Mouse (Mus musculus): Measurements from ENCODE around the gene Nrl.

DNA sequence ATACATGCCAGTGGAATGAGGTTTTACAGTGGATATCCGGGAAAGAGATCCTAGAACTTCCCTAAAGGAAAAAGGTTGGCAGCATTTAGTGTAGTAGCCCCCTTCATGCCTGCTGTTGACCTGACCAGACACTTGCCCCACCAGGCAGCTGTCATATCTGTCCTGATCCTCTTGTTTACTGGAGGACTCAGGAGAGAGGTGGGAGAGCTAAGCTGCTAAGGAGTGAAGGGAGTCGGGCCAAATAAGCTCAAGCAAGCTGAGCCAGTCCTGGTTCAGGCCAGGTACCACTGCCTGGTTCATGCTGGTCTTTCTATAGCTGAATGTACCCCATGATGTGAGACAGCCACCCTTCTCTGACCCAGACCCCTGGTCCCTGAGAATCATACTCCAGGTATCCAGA, 1.9 kb upstream of the Nrl start:
- TF ChIP-seq CTCF (IDR thresholded peaks at IDR 0.05; ENCODE audit: low read depth), result no peak
- no peak for TF ChIP-seq EP300 (IDR thresholded peaks at IDR 0.05; ENCODE audit: low read depth)

All from liver, postnatal 0 days (tissue).